Mouse (Mus musculus): Measurements from ENCODE around the gene Herc6. TPM values are rescaled to one million over a fixed set of nuclear protein-coding genes. Genes with fewer than 3 reads are reported as not detected.

Gene Herc6
- polyA plus RNA-seq, 1 experiment, result 3.1 TPM

- H3K27ac ChIP-seq (replicated peaks; ENCODE audit: low read depth, low read length), result no peak overlapping the region
- H3K4me1 ChIP-seq (ENCODE audit: control insufficient read depth, insufficient read depth, insufficient read length, low read length), result no peaks in the 10 kb centered on the region
- H3K4me3 ChIP-seq (ENCODE audit: insufficient read depth, low read depth, low read length), result no peak overlapping the region
Measured at GRCm38 (mm10) chr6:57647256-57647655, 66.5 kb downstream of the Herc6 start.

DNA sequence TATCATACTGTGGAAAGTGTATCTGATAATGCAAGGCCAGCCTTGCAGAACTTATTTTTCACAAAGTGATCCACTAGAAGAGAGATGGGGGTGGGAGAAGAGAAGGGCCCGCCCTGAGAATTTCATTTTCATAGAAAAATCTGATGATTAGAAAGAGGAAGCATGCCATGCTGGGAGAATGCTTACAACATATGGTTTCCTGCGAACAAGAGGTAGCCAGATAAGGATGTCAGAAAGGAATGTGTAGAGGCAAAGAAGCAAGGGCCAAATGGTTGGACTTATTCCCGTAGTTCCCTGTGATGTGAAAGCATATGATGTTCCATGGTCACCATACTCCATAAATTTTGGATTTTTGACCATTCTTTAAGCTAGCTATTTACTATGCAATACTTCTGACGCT lies 80.5 kb downstream of the Herc6 start:
- Histone ChIP-seq H3K4me1 (ENCODE audit: control insufficient read depth, insufficient read depth, insufficient read length, low read length) (no peaks in the 10 kb centered on the region), H3K27ac (replicated peaks; ENCODE audit: low read depth, low read length) (no peak overlapping the region), H3K4me3 (ENCODE audit: insufficient read depth, low read depth, low read length) (no peak overlapping the region)

GRCm38 (mm10) chr6:57684156-57684555 lies 103.4 kb downstream of the Herc6 start:
- no peaks in the 10 kb centered on the region; the same call in 1 of the 2 replicates for H3K4me1 ChIP-seq (ENCODE audit: control insufficient read depth, insufficient read depth, insufficient read length, low read length)
- H3K27ac ChIP-seq (replicated peaks; ENCODE audit: low read depth, low read length), result no peak overlapping the region
- no peak overlapping the region for H3K4me3 ChIP-seq (ENCODE audit: insufficient read depth, low read depth, low read length)

GRCm38 (mm10) chr6:57691467-57692261 lies 110.9 kb downstream of the Herc6 start, which contains the start of gene Pyurf:
Pyurf (minus strand) TSS chr6:57692078.
- peak within 1 kb of the TSS; percentile 90 for H3K27ac ChIP-seq (replicated peaks; ENCODE audit: low read depth, low read length)
- peaks cover 6% of the 10 kb centered on the region for H3K4me1 ChIP-seq (ENCODE audit: control insufficient read depth, insufficient read depth, insufficient read length, low read length)
- H3K4me3 ChIP-seq (ENCODE audit: insufficient read depth, low read depth, low read length), result peak within 1 kb of the TSS; percentile 83

DNA sequence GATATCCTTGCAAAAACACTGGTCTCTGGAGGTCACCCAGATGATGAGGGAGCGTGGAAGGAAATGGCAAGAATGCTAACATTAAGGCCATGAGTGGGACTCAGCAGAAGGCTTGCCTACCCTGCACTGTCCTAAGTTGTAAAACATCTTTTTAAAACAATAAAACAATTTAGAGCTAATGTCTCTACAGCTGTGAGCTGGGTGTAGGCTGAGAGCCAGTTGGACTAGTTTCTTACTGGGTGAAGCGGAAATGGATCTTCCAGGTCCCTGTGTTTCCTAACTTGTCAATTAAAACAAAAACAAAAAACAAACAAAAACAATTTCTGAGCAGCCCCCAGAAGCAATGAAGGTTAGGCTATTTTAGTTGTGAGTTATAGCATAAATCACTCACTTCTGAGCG lies 112.3 kb downstream of the Herc6 start:
- Histone ChIP-seq H3K27ac (replicated peaks; ENCODE audit: low read depth, low read length) (peak overlapping the region; percentile 22), H3K4me3 (ENCODE audit: insufficient read depth, low read depth, low read length) (no peak overlapping the region), H3K4me1 (ENCODE audit: control insufficient read depth, insufficient read depth, insufficient read length, low read length) (peaks cover 6% of the 10 kb centered on the region)

DNA sequence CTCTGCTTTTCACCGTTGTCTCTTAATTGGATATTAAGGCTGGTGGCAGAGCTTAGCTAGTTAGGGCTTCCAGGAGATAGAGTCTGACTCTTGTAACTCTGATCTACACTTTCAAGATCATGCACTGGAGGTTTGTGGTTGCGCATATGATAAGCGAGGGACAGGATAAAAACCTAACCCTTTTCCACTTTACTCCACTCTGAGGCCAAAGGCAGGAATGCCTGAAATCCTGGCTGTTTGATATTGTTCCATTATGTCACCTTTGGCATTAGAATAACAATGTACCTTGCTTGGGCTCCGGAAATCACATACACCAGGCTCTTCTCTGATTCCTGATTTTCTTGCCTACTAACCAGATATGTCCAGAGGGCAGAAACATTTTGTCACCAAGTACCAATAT lies 120.9 kb downstream of the Herc6 start:
- Histone ChIP-seq H3K4me3 (ENCODE audit: insufficient read depth, low read depth, low read length) (no peak overlapping the region), H3K4me1 (ENCODE audit: control insufficient read depth, insufficient read depth, insufficient read length, low read length) (no peaks in the 10 kb centered on the region), H3K27ac (replicated peaks; ENCODE audit: low read depth, low read length) (no peak overlapping the region)

DNA sequence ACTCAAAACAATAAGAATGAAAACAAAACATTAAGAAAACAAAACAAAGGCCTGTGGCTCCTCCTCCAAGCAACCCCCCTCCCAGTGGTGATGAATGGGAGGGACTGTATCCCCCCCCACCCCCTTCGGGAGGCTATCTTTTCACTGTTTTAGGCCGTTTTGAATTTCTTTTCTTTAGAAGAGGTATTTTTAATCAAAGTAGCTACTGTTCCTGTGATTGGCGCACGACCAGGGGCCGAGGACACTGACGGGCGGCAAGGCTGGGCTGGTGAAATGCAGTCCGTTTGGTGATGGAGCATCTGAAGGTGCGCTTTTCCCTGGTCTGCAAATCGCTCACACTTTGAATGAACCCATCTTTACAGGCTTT lies 121.6 kb downstream of the Herc6 start, which contains the start of gene Lancl2:
TSS of gene Lancl2 (plus strand) at position 165 of the 367 bp plus-strand sequence.
- Histone ChIP-seq H3K4me3 (ENCODE audit: insufficient read depth, low read depth, low read length) (peak within 1 kb of the TSS; percentile 96), H3K4me1 (ENCODE audit: control insufficient read depth, insufficient read depth, insufficient read length, low read length) (no peaks in the 10 kb centered on the region), H3K27ac (replicated peaks; ENCODE audit: low read depth, low read length) (peak within 1 kb of the TSS; percentile 98)

DNA sequence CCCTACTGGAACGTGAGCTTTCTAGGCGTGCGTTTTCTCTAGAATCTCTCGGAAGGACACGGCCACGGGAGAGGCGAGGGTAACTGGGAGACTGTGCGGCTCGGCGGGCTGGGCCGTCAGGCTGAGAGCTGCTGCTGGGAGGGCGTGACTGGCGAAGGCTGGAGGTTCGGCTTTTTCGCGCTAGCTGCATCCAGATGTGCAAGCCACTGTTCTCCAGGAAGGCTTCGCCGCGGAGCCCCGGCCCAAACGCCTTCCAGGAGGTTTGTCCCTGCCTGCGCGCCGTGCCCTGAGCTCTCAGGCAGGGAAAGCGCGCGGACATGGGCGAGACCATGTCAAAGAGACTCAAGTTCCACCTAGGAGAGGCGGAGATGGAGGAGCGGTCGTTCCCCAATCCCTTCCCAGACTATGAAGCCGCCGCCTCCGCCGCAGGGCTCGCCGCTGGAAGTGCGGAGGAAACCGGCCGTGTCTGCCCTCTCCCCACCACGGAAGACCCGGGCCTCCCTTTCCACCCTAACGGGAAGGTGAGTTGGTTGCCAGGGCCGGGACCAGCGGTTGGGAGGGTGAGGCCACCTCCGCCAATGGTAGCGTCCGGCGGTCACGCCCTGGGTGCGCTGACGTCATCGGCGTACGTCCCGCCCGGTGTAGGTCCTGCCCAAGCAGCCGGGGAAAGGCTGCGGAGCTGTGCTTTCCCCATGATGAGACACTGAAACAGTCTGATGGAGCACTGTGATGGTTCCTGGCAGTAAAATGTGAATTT lies 122.1 kb downstream of the Herc6 start:
- no peaks in the 10 kb centered on the region for H3K4me1 ChIP-seq (ENCODE audit: control insufficient read depth, insufficient read depth, insufficient read length, low read length)
- H3K27ac ChIP-seq (replicated peaks; ENCODE audit: low read depth, low read length), result peak overlapping the region; percentile 98
- peak overlapping the region; percentile 96 for H3K4me3 ChIP-seq (ENCODE audit: insufficient read depth, low read depth, low read length)

- no peaks in the 10 kb centered on the region for H3K4me1 ChIP-seq (ENCODE audit: control insufficient read depth, insufficient read depth, insufficient read length, low read length)
- peak overlapping the region; percentile 79 for H3K27ac ChIP-seq (replicated peaks; ENCODE audit: low read depth, low read length)
- H3K4me3 ChIP-seq (ENCODE audit: insufficient read depth, low read depth, low read length), result peak overlapping the region; percentile 96
Measured at GRCm38 (mm10) chr6:57703703-57704102, 122.9 kb downstream of the Herc6 start.

- Histone ChIP-seq H3K4me1 (ENCODE audit: control insufficient read depth, insufficient read depth, insufficient read length, low read length) (no peaks in the 10 kb centered on the region; the same call in none of the 2 replicates), H3K27ac (replicated peaks; ENCODE audit: low read depth, low read length) (no peak overlapping the region), H3K4me3 (ENCODE audit: insufficient read depth, low read depth, low read length) (no peak overlapping the region)
Measured at GRCm38 (mm10) chr6:57706721-57707120, 125.9 kb downstream of the Herc6 start.

- no peak overlapping the region for H3K27ac ChIP-seq (replicated peaks; ENCODE audit: low read depth, low read length)
- H3K4me1 ChIP-seq (ENCODE audit: control insufficient read depth, insufficient read depth, insufficient read length, low read length), result peaks cover 4% of the 10 kb centered on the region
- H3K4me3 ChIP-seq (ENCODE audit: insufficient read depth, low read depth, low read length), result no peak overlapping the region
Measured at GRCm38 (mm10) chr6:57711726-57712125, 130.9 kb downstream of the Herc6 start.

Other genes with a start within 250 kb of the Herc6 start
- not detected in 2 replicates for gene Vmn1r17, start 217.3 kb upstream of the Herc6 start, polyA plus RNA-seq (2012; ENCODE audit: insufficient read depth, insufficient read length, missing spikeins)
- not detected in 2 replicates for gene Vmn1r18, start 185.2 kb upstream of the Herc6 start, polyA plus RNA-seq (2012; ENCODE audit: insufficient read depth, insufficient read length, missing spikeins)
- not detected in 2 replicates for gene Vmn1r19, start 177.2 kb upstream of the Herc6 start, polyA plus RNA-seq (2012; ENCODE audit: insufficient read depth, insufficient read length, missing spikeins)
- gene Vmn1r20, start 152.1 kb upstream of the Herc6 start, polyA plus RNA-seq (2012; ENCODE audit: insufficient read depth, insufficient read length, missing spikeins), result not detected in 2 replicates
- gene Ppm1k, start 45.5 kb upstream of the Herc6 start, polyA plus RNA-seq (2012; ENCODE audit: insufficient read depth, insufficient read length, missing spikeins), result 9.2 and 17.2 TPM in 2 replicates
- gene Pyurf, start 111.1 kb downstream of the Herc6 start, polyA plus RNA-seq (2012; ENCODE audit: insufficient read depth, insufficient read length, missing spikeins), result 55.3 and 70.3 TPM in 2 replicates
- gene Lancl2, start 121.5 kb downstream of the Herc6 start, polyA plus RNA-seq (2012; ENCODE audit: insufficient read depth, insufficient read length, missing spikeins), result 13.5 and 13.6 TPM in 2 replicates
- gene Vopp1, start 244.2 kb downstream of the Herc6 start, polyA plus RNA-seq (2012; ENCODE audit: insufficient read depth, insufficient read length, missing spikeins), result 3.6 and 5.4 TPM in 2 replicates

Data from brown adipose tissue, adult 24 weeks (tissue).